Mouse (Mus musculus) CH12F3 (cell line): Measurements from ENCODE around the gene Actr3b.
"Not testable (repeated sequence)": the region's sequence is repeated elsewhere in the genome, so short reads cannot be mapped to it uniquely, and the experiment has no call there.

Source experiments
- in situ Hi-C: fragments of 300-500 bp; cut with MboI; formaldehyde crosslinking; loops from 2 replicates; pipeline ENCODE4 v1.14.3; 2020; ENCODE audit warnings: low sequenced_read_pairs

Actr3b gene

DNA sequence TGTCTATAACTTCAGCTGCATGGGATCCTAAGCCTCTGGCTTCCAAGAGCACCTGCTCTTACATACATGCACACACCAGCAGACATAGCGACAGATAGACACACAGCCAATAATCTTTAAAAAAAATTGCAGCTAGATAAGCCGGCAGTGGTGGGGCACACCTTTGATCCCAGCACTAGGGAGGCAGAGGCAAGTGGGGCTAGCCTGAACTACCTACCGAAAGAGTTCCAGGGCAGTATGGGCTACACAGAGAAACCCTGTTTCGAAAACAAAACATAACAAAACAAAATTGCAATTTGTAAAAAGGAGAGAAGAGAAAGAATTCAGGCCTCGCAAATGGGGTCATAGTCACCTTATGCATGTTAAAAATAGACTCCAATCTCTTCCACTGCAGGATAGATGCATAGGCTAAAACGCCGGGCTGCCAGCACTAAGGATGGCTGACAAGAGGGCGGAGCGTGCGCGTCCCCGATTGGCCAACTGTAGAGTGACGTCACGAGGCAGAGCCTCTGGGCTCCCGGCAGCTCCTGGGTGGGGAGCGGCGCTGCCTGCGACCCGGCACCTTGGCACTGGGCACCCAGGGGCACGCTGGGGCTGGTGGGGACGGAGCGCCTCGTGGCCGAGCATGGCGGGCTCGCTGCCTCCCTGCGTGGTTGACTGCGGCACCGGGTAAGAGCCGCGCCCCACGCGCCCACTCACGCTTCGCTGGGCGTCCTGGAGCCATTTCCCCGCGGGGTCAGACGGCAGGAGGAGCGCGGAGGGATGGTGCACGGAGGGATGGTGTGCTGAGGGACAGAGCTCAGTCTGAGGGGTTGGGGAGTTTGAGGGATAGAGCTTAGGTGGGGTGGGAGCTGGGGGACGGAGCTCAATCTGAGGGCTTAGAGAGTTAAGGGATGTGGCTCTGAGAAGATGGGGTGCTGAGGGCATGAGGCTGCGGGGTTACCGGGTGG, at the start of gene Actr3b:
TSS of gene Actr3b (plus strand) at position 538 of the 950 bp plus-strand sequence.
- in situ Hi-C loops, result no loop called here

DNA sequence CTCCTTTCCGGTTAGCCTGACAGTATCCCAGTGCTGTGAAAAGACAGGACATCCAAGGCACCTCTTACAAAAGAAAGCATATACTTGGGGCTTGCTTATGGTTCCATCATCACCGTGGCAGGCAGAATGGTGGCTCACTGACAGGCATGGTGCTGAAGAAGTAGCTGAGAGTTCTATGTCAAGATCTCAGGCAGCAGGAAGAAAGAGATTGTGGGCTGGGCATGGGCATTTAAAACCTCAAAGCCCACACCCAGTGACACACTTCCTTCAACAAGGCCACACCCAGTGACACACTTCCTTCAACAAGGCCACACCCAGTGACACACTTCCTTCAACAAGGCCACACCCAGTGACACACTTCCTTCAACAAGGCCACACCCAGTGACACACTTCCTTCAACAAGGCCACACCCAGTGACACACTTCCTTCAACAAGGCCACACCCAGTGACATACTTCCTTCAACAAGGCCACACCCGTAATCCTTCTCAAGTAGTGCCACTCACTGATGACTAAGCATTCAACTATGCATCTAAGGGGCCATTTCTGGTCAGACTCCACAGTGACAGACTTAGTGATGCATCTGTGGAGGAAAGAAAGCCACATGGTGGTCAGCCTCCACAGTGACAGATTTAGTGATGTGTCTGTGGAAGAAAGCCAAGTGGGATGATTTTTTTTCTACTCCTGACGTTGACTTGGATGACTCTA, 46.6 kb upstream of the Actr3b start:
- in situ Hi-C loops, result not testable (repeated sequence)

DNA sequence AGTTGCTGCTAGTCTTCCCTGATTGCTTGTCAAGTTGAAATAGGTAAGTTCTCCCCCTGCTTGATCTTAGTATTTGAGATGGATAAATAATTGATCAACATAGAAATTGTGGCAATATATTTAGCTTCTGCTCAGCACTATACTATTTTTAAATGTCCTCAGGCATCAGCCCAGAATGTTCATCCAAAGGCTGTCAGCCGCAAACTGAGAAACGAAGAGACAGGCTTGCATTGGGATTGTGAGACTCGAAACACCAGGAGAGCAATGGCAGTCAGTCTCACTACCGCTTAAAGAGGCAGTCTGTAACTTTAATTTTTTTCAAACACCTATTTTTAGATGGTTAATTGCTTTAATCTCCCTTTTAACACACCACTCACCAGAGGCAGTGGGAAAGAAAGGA, 40.4 kb upstream of the Actr3b start:
- in situ Hi-C loops, result no loop called here

DNA sequence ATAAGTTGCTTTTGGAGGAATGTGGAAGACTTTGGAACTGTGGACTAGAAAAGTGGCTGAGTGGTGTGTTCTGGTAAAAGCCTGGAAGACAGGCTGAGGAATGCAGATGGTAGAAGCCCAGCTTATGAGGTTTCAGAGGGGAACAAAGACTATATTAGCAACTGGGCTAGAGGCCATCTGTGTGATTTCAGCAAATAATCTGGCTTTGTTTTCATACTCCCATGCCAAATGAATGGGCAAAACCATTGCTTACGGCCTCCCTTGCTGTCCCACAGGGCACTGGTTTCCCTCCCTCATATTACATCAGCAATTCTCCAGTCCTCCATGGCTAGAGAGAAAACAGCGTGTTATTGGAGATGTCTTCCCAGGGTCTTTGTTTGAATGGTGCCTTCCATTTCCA, 36.8 kb upstream of the Actr3b start:
- in situ Hi-C loops, result no loop called here

DNA sequence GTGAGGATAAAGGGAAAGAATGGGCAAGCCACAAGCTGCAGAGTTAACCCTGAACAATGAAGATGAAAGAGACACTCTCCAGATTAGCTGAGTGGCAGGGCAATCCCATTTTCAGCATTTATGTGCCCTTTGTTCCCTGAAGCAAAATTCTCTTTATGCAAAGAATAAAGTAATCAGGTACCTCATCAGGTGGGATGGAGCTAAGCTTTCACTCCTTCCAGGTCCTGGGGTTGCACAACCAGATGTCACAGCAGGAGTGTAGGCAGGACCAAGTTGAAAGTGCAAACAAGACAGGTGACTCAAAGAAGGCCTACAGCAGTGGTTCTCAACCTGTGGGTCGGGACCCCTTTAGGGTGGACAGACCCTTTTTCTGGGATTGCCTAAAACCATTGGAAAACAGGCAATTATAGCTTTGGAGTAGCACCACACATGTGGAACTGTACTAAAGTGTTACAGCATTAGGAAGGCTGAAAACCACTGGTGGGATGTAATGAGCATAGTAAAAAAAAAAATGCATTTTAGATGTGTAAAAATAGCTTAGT, 35.6 kb upstream of the Actr3b start:
- in situ Hi-C loops, result no loop called here

DNA sequence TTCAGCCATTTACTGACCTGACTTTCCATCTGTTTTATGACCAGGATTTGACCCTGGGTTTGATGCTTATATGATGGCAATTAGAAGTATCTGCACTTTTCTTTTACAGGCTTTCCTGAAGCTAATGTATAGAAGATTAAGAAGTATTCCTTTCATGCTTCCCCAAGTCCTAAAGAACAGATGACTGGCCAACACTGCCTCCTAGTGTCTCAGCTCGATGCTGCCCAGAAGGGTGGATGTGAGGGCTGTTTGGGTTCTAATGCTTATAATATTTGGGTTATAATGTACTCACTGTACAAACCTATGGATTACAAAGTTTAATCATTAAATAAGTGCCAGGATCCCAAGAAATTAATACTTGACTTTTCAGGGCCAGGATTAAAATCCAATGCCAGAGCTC, 25.5 kb upstream of the Actr3b start:
- in situ Hi-C loops, result loop anchor here (10.0 kb wide), 1 partner anchor 550 kb away; the partner anchor contains the start of gene Galntl5

DNA sequence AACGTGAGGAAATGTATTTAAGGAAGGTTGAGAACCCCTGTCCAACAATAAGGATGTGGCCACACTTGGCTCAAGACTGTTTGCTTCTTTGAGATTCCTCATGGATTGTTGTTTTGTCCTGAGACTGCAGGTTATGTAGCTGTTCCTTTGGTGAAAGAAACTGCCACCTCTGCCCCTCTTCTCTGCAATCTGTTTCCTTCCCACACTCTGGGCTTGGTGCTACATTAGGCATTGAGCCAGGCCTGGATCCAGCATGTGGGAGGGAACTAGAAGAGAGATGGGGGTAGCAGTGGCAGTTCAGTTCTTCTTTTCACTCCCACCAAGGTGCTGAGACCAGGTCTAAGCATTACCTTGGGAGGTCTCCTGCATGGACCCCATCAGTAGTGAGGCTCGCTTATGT, 23.9 kb upstream of the Actr3b start:
- in situ Hi-C loops, result loop anchor here (10.0 kb wide), 1 partner anchor 551 kb away; the partner anchor contains the start of gene Galntl5

DNA sequence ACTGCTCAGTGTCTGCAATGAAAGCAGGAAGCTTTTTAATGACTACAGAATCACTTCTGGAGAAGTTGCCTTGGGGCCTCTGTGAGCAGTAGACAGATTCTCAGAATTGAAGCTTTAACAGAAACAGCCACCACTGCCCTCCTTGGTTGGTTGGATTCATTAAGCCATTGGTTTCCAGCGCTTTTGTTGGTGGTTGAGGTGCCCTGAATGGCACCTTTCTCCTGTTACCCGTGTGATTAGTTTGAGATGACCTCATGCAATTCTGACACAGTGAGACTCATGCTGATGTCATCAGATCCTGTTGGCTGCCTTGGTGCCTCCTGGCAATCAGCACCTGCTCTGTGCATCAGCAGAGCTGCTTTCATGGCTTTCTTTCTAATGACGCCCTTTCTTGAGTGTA, 21.3 kb upstream of the Actr3b start:
- in situ Hi-C loops, result loop anchor here (10.0 kb wide), 1 partner anchor 554 kb away; the partner anchor contains the start of gene Galntl5

DNA sequence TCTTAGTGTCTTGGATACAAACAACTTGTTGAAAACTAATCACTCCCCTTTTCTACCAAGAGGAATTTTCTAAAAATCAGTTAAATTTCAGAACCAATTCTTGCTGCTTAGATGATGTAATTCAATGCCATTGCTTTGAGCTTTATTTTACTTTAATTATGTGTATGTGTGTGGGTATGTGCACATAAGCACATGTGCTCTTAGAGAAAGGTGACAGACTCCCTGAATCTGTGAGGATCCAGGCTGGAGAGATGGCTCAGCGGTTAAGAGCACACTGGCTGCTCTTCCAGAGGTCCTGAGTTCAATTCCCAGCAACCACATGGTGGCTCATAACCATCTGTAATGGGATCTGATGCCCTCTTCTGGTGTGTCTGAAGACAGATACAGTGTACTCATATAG, 20.9 kb upstream of the Actr3b start:
- in situ Hi-C loops, result loop anchor here (10.0 kb wide), 1 partner anchor 554 kb away; the partner anchor contains the start of gene Galntl5

DNA sequence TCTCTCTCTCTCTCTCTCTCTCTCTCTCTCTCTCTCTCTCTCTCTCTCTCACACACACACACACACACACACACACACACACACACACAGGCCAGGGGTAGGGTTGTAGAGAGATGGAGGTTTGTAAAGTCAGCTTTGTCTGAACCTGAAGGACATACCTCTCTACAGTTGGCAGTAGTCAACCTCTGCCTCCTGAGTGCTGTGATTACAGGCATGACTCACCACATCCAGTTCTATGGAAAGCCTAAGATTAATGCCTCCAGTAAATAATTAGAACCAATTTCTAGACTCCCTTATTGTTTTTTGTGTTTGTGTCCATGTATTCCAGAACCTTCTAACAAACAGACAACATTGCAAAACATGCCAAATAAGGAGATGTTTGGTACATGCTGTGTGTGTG, 11.9 kb upstream of the Actr3b start:
- in situ Hi-C loops, result no loop called here

DNA sequence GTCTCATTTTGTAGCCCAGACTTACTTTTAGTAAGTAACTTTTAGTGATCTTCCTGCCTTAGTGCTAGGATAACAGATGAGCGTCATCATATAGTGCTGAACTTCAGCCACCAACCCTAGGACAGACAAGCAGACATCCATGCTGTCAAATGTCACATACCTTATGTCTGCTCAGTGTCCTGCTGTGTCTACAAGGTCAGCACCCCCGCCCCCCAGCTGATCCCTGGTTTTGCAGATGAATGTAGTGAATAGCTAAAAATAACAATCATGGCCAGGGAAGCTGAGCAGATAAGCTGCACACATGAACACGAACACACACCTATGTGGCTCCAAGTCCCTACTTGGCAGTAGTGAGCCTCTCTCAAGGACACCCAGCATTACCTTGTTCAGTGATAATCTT, 11.2 kb upstream of the Actr3b start:
- in situ Hi-C loops, result no loop called here

DNA sequence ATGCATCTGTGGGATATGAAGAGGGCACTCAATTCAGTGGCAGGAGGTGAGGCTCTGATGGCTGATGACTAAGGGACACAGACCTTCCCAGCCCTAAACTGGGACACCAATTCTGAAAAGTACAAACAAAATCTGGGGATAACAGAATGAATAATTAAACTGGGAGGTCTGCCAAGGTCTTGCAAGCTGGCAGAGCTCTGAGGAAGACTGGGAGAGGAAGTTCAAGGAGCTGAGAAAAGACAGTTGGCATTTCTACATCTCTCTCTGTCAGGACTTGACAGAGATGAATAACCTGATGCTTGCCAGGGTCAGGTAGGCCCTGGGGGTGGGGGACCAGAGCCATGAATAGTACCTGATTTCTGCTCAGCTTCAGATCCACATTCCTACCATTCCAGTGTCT, 8.2 kb upstream of the Actr3b start:
- in situ Hi-C loops, result no loop called here

DNA sequence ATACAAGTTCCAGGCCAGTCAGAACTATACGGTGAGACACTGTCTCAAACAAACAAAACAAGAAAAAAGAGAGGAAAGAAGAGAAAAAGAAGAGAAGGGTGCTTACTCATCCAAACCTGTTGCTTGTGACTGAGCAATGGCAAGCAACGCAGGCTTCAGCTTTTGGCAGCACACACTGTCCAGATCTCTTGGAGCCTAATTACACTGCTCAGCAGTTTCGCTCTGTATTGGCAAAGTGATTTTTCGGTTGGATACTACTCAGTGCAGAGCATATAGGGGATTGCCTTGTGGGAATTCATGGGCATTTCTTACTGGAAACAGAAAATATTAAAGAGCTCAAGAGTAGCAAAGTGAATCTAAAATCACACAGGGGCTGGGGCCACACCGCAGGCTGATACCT, 6.9 kb upstream of the Actr3b start:
- in situ Hi-C loops, result no loop called here

DNA sequence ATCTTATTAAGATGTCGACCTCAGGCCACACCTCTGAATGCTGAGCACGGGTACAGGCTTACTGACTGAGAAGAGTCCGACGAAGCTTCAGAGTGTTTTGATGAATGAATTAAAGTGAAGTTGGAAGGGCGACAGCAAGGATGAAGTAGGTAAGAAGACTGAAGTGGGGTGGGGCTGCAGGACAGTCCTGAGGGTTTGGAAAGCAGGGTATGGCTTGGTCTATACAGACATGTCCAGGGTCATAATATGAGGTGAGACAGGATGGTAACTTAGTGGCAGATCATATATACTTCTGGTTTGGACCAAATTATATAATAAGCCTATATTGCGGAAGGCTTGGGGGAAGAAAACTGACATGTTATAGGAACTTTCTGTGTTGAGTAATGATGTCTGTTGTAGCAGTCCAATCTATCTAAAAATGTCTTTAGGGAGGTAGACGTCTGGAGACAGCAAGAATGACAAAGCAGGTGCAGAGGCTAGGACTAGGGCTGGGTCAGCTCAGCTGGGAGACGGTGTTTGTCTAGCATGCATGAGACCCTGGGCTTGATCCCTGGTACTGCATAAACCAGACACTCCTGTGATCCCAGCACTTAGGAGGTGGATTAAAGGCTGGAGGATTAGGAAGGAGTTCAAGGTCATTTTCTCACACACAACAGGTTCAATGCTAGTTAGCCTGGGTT, 6.1 kb upstream of the Actr3b start:
- in situ Hi-C loops, result no loop called here

DNA sequence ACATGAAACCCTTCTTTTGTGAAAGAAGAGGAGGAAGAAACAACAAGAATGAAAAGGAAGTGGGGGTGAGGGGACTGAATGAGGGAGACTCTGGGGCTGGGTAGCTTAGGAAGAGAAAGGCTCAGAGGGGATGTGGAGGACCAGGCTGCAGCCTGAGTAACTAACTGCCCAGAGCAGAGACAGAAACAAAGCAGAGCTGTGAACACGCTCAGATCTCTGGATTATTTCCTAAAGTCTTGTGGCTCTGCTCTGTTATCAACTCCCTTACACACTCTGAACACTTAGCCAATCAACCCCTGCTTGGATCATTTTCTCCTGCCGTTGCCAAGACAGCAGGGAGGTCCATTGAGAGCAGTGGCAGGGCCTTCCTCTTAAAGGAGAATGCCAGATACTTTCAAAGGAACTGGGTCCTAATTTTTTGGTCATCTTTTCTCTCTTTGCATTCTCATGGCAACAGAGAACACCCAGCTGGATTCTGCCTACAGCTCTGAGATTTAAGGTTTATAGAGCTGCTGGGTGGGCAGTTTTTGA, 5.5 kb upstream of the Actr3b start:
- in situ Hi-C loops, result no loop called here

DNA sequence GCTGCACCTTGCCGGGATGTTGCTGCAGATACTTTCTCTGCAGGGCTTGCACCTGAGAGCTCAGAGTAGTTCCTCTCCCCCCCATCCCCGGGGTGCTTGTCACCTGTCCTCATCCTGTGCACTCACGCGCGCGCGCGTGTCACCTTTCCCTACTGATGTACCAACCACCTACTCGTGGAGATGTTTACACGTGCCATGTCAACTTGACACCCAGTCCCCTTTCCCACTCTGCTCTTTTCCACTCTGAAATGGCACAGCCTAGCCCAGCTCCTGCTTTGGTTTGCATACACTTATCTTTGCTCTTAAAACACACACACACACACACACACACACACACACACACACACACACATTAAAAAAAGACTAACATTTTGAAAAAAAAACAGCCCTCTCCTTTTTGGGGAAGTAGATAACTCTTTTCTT, 624 bp downstream of the Actr3b start:
- in situ Hi-C loops, result no loop called here

DNA sequence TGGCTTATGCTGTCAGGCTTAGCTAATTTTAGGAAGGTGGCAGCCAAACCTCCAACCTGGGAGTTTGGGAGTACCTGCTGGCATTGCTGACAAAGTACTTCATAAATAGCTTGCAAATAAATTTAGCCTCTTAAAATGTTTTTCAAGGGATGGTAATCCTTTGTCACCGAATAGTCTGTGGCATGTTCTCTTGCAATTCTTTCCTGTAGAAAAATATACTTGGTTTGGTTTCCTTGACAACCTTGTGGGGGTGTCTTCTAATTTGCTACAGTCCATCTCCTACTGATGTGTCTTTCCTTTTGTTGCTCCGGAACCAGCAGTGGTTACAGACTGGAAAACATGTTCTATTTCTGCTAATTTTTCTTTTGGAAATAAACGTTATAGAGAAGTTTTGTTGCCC, 1.1 kb downstream of the Actr3b start:
- in situ Hi-C loops, result no loop called here

DNA sequence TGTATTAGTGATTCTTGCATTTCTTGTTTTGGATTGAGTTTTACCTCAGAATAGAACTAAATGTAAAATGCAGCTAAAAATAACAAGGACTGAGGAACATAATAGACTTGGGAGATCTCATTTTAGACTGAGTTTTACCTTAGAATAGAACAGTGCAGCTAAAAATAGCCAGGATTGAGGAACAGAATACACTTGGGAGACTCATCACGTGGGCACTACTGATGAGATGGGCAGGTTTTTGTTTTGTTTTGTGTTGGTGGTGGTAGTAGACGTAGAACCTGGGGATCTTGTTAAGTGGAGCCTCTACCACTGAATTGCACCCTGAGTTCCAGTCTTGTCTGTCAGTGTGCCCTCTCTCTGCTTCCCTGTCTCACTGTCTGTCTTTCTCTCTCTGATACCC, 2.1 kb downstream of the Actr3b start:
- in situ Hi-C loops, result no loop called here

DNA sequence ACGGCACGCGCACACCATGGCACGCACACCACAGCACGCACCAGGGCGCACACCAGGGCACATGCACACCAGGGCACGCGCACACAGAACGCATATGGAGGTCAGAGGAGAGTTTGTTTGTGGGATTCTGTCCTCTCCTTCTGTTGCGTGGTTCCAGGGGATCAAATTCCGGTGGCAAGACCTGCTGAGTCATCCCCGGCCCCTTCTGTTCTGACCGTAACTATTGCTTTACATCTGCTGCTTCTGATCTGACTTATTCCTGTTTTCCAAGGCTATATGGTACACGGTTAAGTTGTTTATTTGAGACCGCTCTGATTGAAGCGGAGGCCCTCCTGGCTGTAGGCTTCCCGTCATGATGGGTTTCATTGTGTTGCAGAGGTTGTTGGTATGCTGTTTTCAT, 9.2 kb downstream of the Actr3b start:
- in situ Hi-C loops, result no loop called here

DNA sequence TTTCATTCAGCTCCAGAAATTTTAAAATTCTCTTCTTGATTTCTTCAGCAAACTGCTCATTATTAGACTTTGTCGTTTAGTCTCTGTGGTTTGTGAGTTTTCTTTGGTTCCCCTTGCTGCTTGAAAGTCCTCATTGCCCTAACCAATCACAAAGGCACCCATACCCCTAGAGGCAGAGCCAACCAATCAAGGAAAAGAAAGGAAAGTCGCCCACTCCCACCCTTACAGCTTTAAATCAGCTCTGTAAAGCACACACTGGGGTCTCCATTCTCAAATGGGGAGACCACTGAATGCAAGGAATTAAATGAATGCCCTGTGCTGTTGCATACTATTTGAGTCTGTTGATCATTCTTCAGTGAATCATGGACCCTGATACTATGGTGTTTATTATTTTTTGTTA, 9.6 kb downstream of the Actr3b start:
- in situ Hi-C loops, result no loop called here

DNA sequence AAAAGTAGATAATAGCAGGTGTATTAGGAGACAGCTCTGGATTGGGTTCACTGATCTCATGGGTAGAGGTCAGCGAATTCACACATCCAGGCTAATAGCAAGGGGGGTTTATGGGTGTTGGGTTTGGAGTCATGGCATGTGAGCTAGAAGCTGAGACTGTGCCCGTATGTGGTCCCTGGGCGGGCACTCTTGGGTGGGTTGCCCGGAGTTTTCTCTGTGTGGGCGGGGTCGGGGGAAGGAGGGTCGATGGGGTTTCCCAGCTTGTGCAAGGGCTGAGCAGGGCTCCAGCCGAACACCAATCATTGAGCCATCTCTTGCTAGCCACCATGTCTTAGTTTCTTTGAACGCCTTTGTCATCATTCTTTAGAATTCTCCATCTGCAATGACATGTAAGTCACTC, 12.7 kb downstream of the Actr3b start:
- in situ Hi-C loops, result no loop called here
